Mouse (Mus musculus) hindbrain, embryonic 14.5 days (tissue): ENCODE measurements around the gene Gpx3. TPM values are rescaled to one million over a fixed set of nuclear protein-coding genes. Genes with fewer than 3 reads are reported as not detected.

ENCODE experiments used
- ATAC-seq: fragments of 200-750 bp; cut with Nextera tagmentation; 2 replicates; pipeline ENCODE4 v1.8.0; 2017; ENCODE audit warnings: moderate number of reproducible peaks, mild to moderate bottlenecking, moderate TSS enrichment, moderate library complexity; ENCODE audit not compliant: low FRiP score
- DNase-seq: peaks from one replicate; pipeline ENCODE4 v3.0.0-alpha.2; 2015; ENCODE audit warnings: low spot score
- H3K27ac ChIP-seq: fragments of 300-500 bp; sonication (generic); 2 replicates; pipeline ENCODE4 v1.5.1; 2014; ENCODE audit warnings: mild to moderate bottlenecking, moderate library complexity
- H3K27me3 ChIP-seq: fragments of 300-500 bp; sonication (generic); 2 replicates; pipeline ENCODE4 v1.6.1; 2014; ENCODE audit warnings: mild to moderate bottlenecking, low read length, mixed read lengths; ENCODE audit not compliant: control insufficient read depth, insufficient read depth
- H3K36me3 ChIP-seq: fragments of 300-500 bp; sonication (generic); replicated peaks from 2 replicates; pipeline ENCODE4 v1.6.1; 2014; ENCODE audit not compliant: control insufficient read depth, insufficient read depth
- H3K4me1 ChIP-seq: fragments of 300-500 bp; sonication (generic); replicated peaks from 2 replicates; pipeline ENCODE4 v1.6.1; 2014; ENCODE audit warnings: antibody characterized with exemption, low read length, mixed read lengths; ENCODE audit not compliant: control insufficient read depth, insufficient read depth
- H3K4me2 ChIP-seq: fragments of 300-500 bp; sonication (generic); replicated peaks from 2 replicates; pipeline ENCODE4 v1.6.1; 2014; ENCODE audit warnings: mild to moderate bottlenecking, moderate library complexity
- H3K4me3 ChIP-seq: fragments of 300-500 bp; sonication (generic); replicated peaks from 2 replicates; pipeline ENCODE4 v1.5.1; 2014; ENCODE audit warnings: mild to moderate bottlenecking, low read length
- H3K9ac ChIP-seq: fragments of 300-500 bp; sonication (generic); 2 replicates; pipeline ENCODE4 v1.6.1; 2014
- H3K9me3 ChIP-seq: fragments of 300-500 bp; sonication (generic); 2 replicates; pipeline ENCODE4 v1.6.1; 2016; ENCODE audit warnings: low read length; ENCODE audit not compliant: control insufficient read depth
- WGBS: fragments of 180-500 bp; shearing (Covaris S2); extraction: QIAGEN DNeasy Blood & Tissue Kit; methylation state at CpG from one replicate; pipeline ENCODE4 v1.1.7; 2014; 5-methylcytosine and 5-hydroxymethylcytosine counted together
- polyA plus RNA-seq: library from polyadenylated mRNA; unstranded; fragments of >200 nt; fragmentation: Nextera tagmentation; extraction: Ambion mirVana; gene quantifications from 2 replicates; pipeline ENCODE4 v1.2.1, GENCODE M21; 2014

Gene Gpx3
- polyA plus RNA-seq, 1 experiment from 2014 or later, result 73.6 TPM

DNA sequence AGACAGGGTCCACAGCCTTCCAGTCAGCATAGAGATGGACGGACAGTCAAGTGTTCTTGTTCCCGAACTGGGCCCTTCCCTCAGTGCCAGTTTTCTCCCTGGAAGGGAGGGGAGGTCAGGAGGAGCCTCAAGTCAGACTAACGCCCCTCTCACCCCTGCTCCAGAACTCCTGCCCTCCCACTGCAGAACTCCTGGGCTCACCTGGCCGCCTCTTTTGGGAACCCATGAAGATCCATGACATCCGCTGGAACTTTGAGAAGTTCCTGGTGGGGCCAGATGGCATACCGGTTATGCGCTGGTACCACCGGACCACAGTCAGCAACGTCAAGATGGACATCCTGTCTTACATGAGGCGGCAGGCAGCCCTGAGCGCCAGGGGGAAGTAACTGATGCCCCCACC, 7.0 kb downstream of the Gpx3 start:
- WGBS, result 97% methylated on average over 11 of the region's 11 CpGs
- Histone ChIP-seq H3K36me3 (peaks cover 20% of the 10 kb centered on the region), H3K4me1 (no peaks in the 10 kb centered on the region)

DNA sequence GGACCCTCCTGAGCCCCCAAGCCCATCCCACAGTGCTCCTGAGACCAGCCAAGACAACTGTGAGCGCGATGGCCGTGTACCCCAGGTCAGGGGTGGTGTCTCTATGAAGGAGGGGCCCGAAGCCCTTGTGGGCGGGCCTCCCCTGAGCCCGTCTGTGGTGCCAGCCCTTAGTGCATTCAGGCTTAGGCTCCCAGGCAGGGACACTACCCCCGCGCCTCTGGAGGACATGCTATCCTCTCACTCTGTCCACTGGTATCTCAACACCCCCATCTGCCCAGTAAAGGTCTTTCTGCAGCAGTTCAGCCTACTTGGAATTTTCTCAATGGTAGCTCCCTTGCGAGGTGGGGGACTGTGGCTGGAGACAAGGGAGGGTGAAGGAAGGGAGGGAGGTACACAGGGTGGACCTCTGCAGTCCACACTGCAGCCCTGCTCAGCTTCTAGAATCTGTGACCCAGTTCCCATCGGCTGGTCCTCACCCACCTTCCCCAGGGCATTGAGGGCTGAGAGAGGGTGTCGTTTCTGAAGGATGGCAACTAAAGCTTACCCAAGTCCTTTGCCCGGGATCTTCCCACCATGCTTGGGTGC, 7.9 kb downstream of the Gpx3 start:
- H3K4me3 ChIP-seq, result no peak overlapping the region
- ATAC-seq, result no peak
- no peak for DNase-seq
- H3K9ac ChIP-seq, result no peak overlapping the region
- no peaks in the 10 kb centered on the region for H3K27me3 ChIP-seq
- H3K27ac ChIP-seq, result no peak overlapping the region
- no peaks in the 10 kb centered on the region for H3K4me1 ChIP-seq
- WGBS, result 85% methylated on average over 12 of the region's 12 CpGs
- peaks cover 29% of the 10 kb centered on the region for H3K36me3 ChIP-seq
- H3K4me2 ChIP-seq, result no peak overlapping the region
- H3K9me3 ChIP-seq, result no peaks in the 10 kb centered on the region

More for the DNA sequence above, 7.0 kb downstream of the Gpx3 start:
- no peaks in the 10 kb centered on the region for H3K27me3 ChIP-seq
- no peaks in the 10 kb centered on the region for H3K9me3 ChIP-seq
- H3K4me2 ChIP-seq, result no peak overlapping the region
- H3K4me3 ChIP-seq, result no peak overlapping the region
- no peak for DNase-seq
- no peak overlapping the region for H3K9ac ChIP-seq
- no peak for ATAC-seq
- H3K27ac ChIP-seq, result no peak overlapping the region

DNA sequence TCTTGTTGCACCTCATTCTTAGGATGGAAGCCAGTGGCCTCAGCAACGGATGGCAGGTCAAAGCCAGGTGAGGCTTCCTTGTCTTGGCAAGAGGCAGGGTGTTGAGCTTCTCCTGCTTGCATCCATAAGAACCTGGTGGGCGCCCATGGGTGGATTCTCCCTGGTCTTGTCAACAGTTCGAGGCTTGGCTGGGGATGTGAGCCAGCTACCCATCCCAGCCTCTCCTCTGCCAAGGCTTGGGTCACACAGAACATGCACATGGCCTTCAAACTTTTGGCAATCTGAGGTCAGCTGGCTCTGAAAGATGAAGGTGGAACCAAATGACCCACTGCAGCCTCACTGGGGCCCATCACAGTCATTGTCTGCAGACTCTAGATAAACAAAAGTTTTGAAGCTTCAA, 8.9 kb downstream of the Gpx3 start:
- ATAC-seq (no peak), DNase-seq (no peak)
- WGBS, result 90% methylated on average over 3 of the region's 3 CpGs
- no peak overlapping the region for H3K27ac ChIP-seq
- no peaks in the 10 kb centered on the region for H3K27me3 ChIP-seq
- no peak overlapping the region for H3K4me3 ChIP-seq
- no peaks in the 10 kb centered on the region for H3K9me3 ChIP-seq
- no peak overlapping the region for H3K9ac ChIP-seq
- H3K4me2 ChIP-seq, result no peak overlapping the region
- H3K36me3 ChIP-seq, result peaks cover 39% of the 10 kb centered on the region
- no peaks in the 10 kb centered on the region for H3K4me1 ChIP-seq

- DNase-seq (no peak), ATAC-seq (no peak)
- Histone ChIP-seq H3K9me3 (no peaks in the 10 kb centered on the region), H3K36me3 (peaks cover 44% of the 10 kb centered on the region), H3K4me2 (no peak overlapping the region), H3K4me3 (no peak overlapping the region), H3K9ac (no peak overlapping the region), H3K4me1 (no peaks in the 10 kb centered on the region), H3K27me3 (no peaks in the 10 kb centered on the region), H3K27ac (no peak overlapping the region)
- WGBS, result 87% methylated on average over 7 of the region's 7 CpGs
Measured at GRCm38 (mm10) chr11:54911671-54912502, 9.6 kb downstream of the Gpx3 start.

DNA sequence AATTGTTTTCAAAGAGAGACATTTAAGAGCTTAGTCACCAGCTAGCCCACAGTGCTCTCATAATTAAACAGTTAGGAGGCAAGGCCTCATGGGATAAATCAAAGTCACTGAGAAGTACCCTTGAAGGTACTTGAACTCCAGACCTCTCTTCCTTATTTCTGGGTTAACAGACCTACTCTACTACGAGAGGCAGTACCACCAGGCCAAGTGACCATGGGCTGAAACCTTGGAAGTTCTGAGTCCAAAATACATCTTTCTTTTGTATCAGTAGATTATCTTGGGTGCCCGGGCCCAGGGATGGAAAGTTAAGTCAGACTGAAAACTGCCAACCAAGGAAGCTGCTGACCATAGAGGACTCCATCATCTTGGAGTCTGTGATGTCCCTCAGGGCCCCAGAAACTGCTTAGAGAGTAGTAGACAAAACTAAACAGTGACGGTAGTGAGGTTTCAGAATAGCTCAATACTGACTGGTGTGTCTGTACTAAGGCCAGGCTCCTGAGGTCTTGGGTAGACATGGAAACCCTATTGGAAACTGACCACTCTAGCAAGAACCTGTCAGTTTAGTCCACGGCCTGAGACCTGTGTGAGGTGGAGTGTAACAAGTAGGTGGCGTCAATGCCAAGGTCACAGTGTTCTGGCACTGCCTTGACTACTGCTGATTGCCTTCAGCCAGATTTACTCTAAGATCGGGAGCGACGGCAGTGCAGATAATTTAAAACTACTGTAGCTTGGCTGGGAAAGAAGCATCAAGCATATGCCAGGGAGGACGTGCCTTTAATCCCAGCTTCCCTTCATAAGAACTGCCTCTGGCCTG, 10.5 kb downstream of the Gpx3 start:
- no peak for DNase-seq
- no peak overlapping the region for H3K27ac ChIP-seq
- H3K4me2 ChIP-seq, result no peak overlapping the region
- H3K4me1 ChIP-seq, result no peaks in the 10 kb centered on the region
- H3K9me3 ChIP-seq, result no peaks in the 10 kb centered on the region
- no peak for ATAC-seq
- no peaks in the 10 kb centered on the region for H3K27me3 ChIP-seq
- WGBS, result 90% methylated on average over 9 of the region's 9 CpGs
- peaks cover 52% of the 10 kb centered on the region for H3K36me3 ChIP-seq
- H3K4me3 ChIP-seq, result no peak overlapping the region
- no peak overlapping the region for H3K9ac ChIP-seq

- Histone ChIP-seq H3K4me2 (no peak overlapping the region), H3K4me1 (no peaks in the 10 kb centered on the region), H3K27ac (no peak overlapping the region), H3K36me3 (peaks cover 61% of the 10 kb centered on the region), H3K27me3 (no peaks in the 10 kb centered on the region), H3K9me3 (no peaks in the 10 kb centered on the region), H3K9ac (no peak overlapping the region), H3K4me3 (no peak overlapping the region)
- DNase-seq (no peak), ATAC-seq (no peak)
- WGBS, result 93% methylated on average over 5 of the region's 5 CpGs
Measured at GRCm38 (mm10) chr11:54913841-54914240, 11.6 kb downstream of the Gpx3 start.

- Histone ChIP-seq H3K9ac (no peak overlapping the region), H3K36me3 (peaks cover 59% of the 10 kb centered on the region), H3K4me3 (no peak overlapping the region), H3K9me3 (no peaks in the 10 kb centered on the region), H3K4me2 (no peak overlapping the region), H3K27me3 (no peaks in the 10 kb centered on the region), H3K4me1 (no peaks in the 10 kb centered on the region), H3K27ac (no peak overlapping the region)
- ATAC-seq (no peak), DNase-seq (no peak)
- WGBS, result 95% methylated on average over 7 of the region's 7 CpGs
Measured at GRCm38 (mm10) chr11:54917461-54917860, 15.2 kb downstream of the Gpx3 start.

DNA sequence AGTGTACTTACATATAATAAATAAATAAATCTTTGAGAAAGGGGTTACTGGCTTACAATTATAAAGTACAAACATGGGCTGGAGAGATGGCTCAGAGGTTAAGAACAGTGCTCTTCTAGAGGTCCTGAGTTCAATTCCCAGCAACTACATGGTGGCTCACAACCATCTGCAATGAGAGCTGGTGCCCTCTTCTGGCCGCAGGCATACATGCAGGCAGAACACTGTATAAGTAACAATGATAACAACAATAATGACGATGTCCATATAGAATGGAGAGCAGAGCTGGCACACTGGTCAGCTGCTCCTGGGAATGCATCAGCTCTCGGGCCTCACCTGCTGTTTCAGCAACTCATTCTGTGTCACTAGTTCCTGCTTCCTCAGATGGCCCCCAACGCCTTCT, 16.0 kb downstream of the Gpx3 start:
- no peaks in the 10 kb centered on the region for H3K9me3 ChIP-seq
- no peak overlapping the region for H3K27ac ChIP-seq
- no peaks in the 10 kb centered on the region for H3K4me1 ChIP-seq
- peaks cover 67% of the 10 kb centered on the region for H3K36me3 ChIP-seq
- H3K27me3 ChIP-seq, result no peaks in the 10 kb centered on the region
- no peak overlapping the region for H3K9ac ChIP-seq
- DNase-seq (no peak), ATAC-seq (no peak)
- WGBS, result 93% methylated on average over 4 of the region's 4 CpGs
- H3K4me2 ChIP-seq, result no peak overlapping the region
- no peak overlapping the region for H3K4me3 ChIP-seq
